In genomic region chr13:52077616-52078015, GRCm38 (mm10) we compare ENCODE assay signal across 17 mouse cellular contexts.
DNase-seq lines count a peak whose midpoint lies in the region; ATAC-seq and TF ChIP-seq lines count a peak whose summit lies in the region.
"Had no signal": no experiment of that assay in that cellular context is flagged by ENCODE, and none has a peak within 500 bp of the region (broad histone marks: within the 10 kb centered on the region; RNA-seq: fewer than 3 reads in every experiment).

No protein-coding gene starts in this region.

- TF ChIP-seq POLR2A in brain, embryonic 14.5 days (IDR thresholded peaks at IDR 0.05; ENCODE audit: borderline replicate concordance, extremely low read depth, insufficient read depth, insufficient read length, poor library complexity, severe bottlenecking) = no peak

- intact Hi-C loops in heart, postnatal 14 days (cut with DNase I) = loop anchor here (2.0 to 5.0 kb wide), 2 partner anchors 100 to 231 kb away; partner anchors contain the start of gene Gadd45g

- no peaks in the 10 kb centered on the region for H3K9me3 ChIP-seq in heart, embryonic 13.5 days
- H3K9me3 ChIP-seq: intestine, embryonic 15.5 days; limb, embryonic 10.5 days had no signal

- H3K4me2 ChIP-seq in heart, embryonic 13.5 days = no peak overlapping the region
- H3K4me2 ChIP-seq: intestine, embryonic 15.5 days had no signal

- no peak for ATAC-seq in heart, embryonic 13.5 days (ENCODE audit: extremely low read depth, insufficient number of reproducible peaks, low FRiP score, low TSS enrichment)
- ATAC-seq: intestine, embryonic 15.5 days had no signal

- peaks cover 55% of the 10 kb centered on the region for H3K4me1 ChIP-seq in heart, embryonic 13.5 days

- H3K36me3 ChIP-seq in heart, embryonic 13.5 days = no peaks in the 10 kb centered on the region
- H3K36me3 ChIP-seq: intestine, embryonic 15.5 days; limb, embryonic 10.5 days had no signal

- no peak for DNase-seq in heart, postnatal 14 days
- DNase-seq in brain, embryonic 14.5 days (ENCODE audit: low read depth) = peak; percentile 55
- DNase-seq in frontal cortex, postnatal 36 days (ENCODE audit: low spot score in 2 of 2) = peak; percentile 43 to 66
- DNase-seq in right cerebral cortex, adult 2 months (ENCODE audit: low spot score in 2 of 2) = peak; percentile 41 to 54
- DNase-seq in urinary bladder, postnatal 10 days (ENCODE audit: low spot score) = no peak
- DNase-seq in spleen, postnatal 4 days (ENCODE audit: low spot score in 2 of 2) = no peak
- no peak for DNase-seq in urinary bladder, adult 2 months (ENCODE audit: low spot score)
- DNase-seq: cerebellum, postnatal 14 days; kidney, postnatal 14 days; lung, postnatal 36 days; midbrain, embryonic 14.5 days; retina, postnatal 1 day; thymus, postnatal 25 days had no signal

- H3K27me3 ChIP-seq in heart, embryonic 13.5 days (replicated peaks) = no peaks in the 10 kb centered on the region
- H3K27me3 ChIP-seq: intestine, embryonic 15.5 days had no signal

- H3K9ac ChIP-seq in heart, embryonic 13.5 days = no peak overlapping the region
- H3K9ac ChIP-seq: intestine, embryonic 15.5 days; liver, embryonic 14.5 days had no signal

- no peak for TF ChIP-seq CTCF in brain, embryonic 14.5 days (IDR thresholded peaks at IDR 0.05; ENCODE audit: borderline replicate concordance, extremely low read depth, insufficient read depth, insufficient read length)

- 16% methylated on average over 4 of the region's 4 CpGs for WGBS in heart, embryonic 13.5 days

- no peak overlapping the region for H3K4me3 ChIP-seq in heart, embryonic 13.5 days
- H3K4me3 ChIP-seq: intestine, embryonic 15.5 days; limb, embryonic 10.5 days had no signal

- H3K27ac ChIP-seq in heart, embryonic 13.5 days (replicated peaks) = peak overlapping the region; percentile 98
- H3K27ac ChIP-seq: intestine, embryonic 15.5 days; limb, embryonic 10.5 days; liver, embryonic 14.5 days had no signal

Comparison
In these comparisons a context has a peak if more than half of its experiments do, and no peak if none do; other contexts are left out.
1. DNase-seq: peak in brain, embryonic 14.5 days (single experiment), frontal cortex, postnatal 36 days (2 of 2) and right cerebral cortex, adult 2 months (2 of 2); none in heart, postnatal 14 days (0 of 2), urinary bladder, postnatal 10 days (single experiment), spleen, postnatal 4 days (0 of 2) and urinary bladder, adult 2 months (single experiment).